Mouse (Mus musculus) myocyte (in vitro differentiated cells): ENCODE measurements around the gene Hist1h2af.

Experiments used
- CEBPB ChIP-seq: IDR thresholded peaks from 2 replicates; pipeline ENCODE4 v1.6.1; 2011; ENCODE audit warnings: mild to moderate bottlenecking, moderate library complexity; ENCODE audit not compliant: poor library complexity, insufficient read depth, severe bottlenecking
- E2F4 ChIP-seq: IDR thresholded peaks from one replicate; pipeline ENCODE4 v1.6.1; 2011; ENCODE audit warnings: mild to moderate bottlenecking, control low read depth, moderate library complexity; ENCODE audit not compliant: insufficient read depth
- MYOG ChIP-seq, 3 experiments: IDR thresholded peaks; one replicate each; pipeline ENCODE4 v1.6.1; 2011; ENCODE audit warnings: control low read depth in 2 of 3, low read depth in 2 of 3, mild to moderate bottlenecking in 2 of 3; ENCODE audit not compliant: insufficient read length in 2 of 3, control insufficient read depth in 1 of 3, insufficient read depth in 1 of 3
- POLR2A ChIP-seq: IDR thresholded peaks from one replicate; pipeline ENCODE4 v1.6.1; 2011; ENCODE audit warnings: low read depth, mild to moderate bottlenecking, control low read depth, moderate library complexity; ENCODE audit not compliant: insufficient read length

- TF ChIP-seq CEBPB (no peak), MYOG (IDR thresholded peaks at IDR 0.05; ENCODE audit: control insufficient read depth in 1 of 3, insufficient read depth in 1 of 3, insufficient read length in 2 of 3, low read depth in 2 of 3) (no peak), POLR2A (no peak), E2F4 (no peak)
Measured at GRCm38 (mm10) chr13:23529480-23530165, 4.1 kb upstream of the Hist1h2af start.
